Mouse (Mus musculus) brain, adult 2 months (tissue): ENCODE data around the gene Ceacam16.

Experiments used
- DNase-seq: peaks from one replicate; pipeline ENCODE4 v3.0.0; 2011; ENCODE audit warnings: low read depth, low spot score

Gene Ceacam16

GRCm38 (mm10) chr7:19816224-19816771, 44.8 kb downstream of the Ceacam16 start:
- peak; percentile 61 for DNase-seq

GRCm38 (mm10) chr7:19815296-19816223, 45.5 kb downstream of the Ceacam16 start:
- DNase-seq, result peak; percentile 8

- DNase-seq, result no peak
Measured at GRCm38 (mm10) chr7:19813579-19814122, 47.4 kb downstream of the Ceacam16 start.

GRCm38 (mm10) chr7:19813161-19813560, 47.9 kb downstream of the Ceacam16 start:
- no peak for DNase-seq

GRCm38 (mm10) chr7:19811114-19811513, 50.0 kb downstream of the Ceacam16 start:
- DNase-seq, result peak; percentile 48

GRCm38 (mm10) chr7:19809369-19809768, 51.7 kb downstream of the Ceacam16 start:
- DNase-seq, result peak; percentile 58

- DNase-seq, result no peak
Measured at GRCm38 (mm10) chr7:19806356-19806969, 54.6 kb downstream of the Ceacam16 start.

- peak; percentile 58 for DNase-seq
Measured at GRCm38 (mm10) chr7:19802995-19803394, 58.1 kb downstream of the Ceacam16 start.
